Mouse (Mus musculus): Measurements from ENCODE around the gene Med13l. TPM values are rescaled to one million over a fixed set of nuclear protein-coding genes. Genes with fewer than 3 reads are reported as not detected.

Gene Med13l
- polyA plus RNA-seq, 1 experiment from 2014 or later = 12.2 TPM

GRCm38 (mm10) chr5:118561086-118561987 lies 858 bp downstream of the Med13l start:
- no peak for ATAC-seq (ENCODE audit: low read depth)
- Histone ChIP-seq H3K27me3 (ENCODE audit: control insufficient read depth, insufficient read depth, low read depth, low read length) (peaks cover 3% of the 10 kb centered on the region), H3K4me1 (ENCODE audit: control insufficient read depth, low read depth, low read length) (peaks cover 52% of the 10 kb centered on the region), H3K9ac (ENCODE audit: low read depth, low read length) (peak overlapping the region; percentile 98), H3K9me3 (replicated peaks; ENCODE audit: control insufficient read depth, low read length) (no peaks in the 10 kb centered on the region), H3K36me3 (ENCODE audit: control insufficient read depth, insufficient read depth) (no peaks in the 10 kb centered on the region; the same call in 1 of the 2 replicates), H3K27ac (ENCODE audit: low read length) (peak overlapping the region; percentile 96), H3K4me3 (ENCODE audit: low read depth, low read length) (peak overlapping the region; percentile 98), H3K4me2 (ENCODE audit: low read depth, low read length) (peak overlapping the region; percentile 86)
- under 1% methylated on average over 56 of the region's 59 CpGs for WGBS (ENCODE audit: insufficient replicate concordance)

GRCm38 (mm10) chr5:118562206-118562605 lies 1.7 kb downstream of the Med13l start:
- no peaks in the 10 kb centered on the region; the same call in 1 of the 2 replicates for H3K36me3 ChIP-seq (ENCODE audit: control insufficient read depth, insufficient read depth)
- peak overlapping the region; percentile 86 for H3K4me2 ChIP-seq (ENCODE audit: low read depth, low read length)
- ATAC-seq (ENCODE audit: low read depth) = no peak
- no peak overlapping the region for H3K27ac ChIP-seq (ENCODE audit: low read length)
- H3K4me3 ChIP-seq (ENCODE audit: low read depth, low read length) = peak overlapping the region; percentile 98
- peaks cover 50% of the 10 kb centered on the region for H3K4me1 ChIP-seq (ENCODE audit: control insufficient read depth, low read depth, low read length)
- H3K9ac ChIP-seq (ENCODE audit: low read depth, low read length) = peak overlapping the region; percentile 98
- H3K9me3 ChIP-seq (replicated peaks; ENCODE audit: control insufficient read depth, low read length) = no peaks in the 10 kb centered on the region
- 51% methylated on average over 3 of the region's 3 CpGs for WGBS (ENCODE audit: insufficient replicate concordance)
- H3K27me3 ChIP-seq (ENCODE audit: control insufficient read depth, insufficient read depth, low read depth, low read length) = no peaks in the 10 kb centered on the region; the same call in 1 of the 2 replicates

GRCm38 (mm10) chr5:118563590-118563989 lies 3.1 kb downstream of the Med13l start:
- H3K9ac ChIP-seq (ENCODE audit: low read depth, low read length) = peak overlapping the region; percentile 48
- no peaks in the 10 kb centered on the region for H3K27me3 ChIP-seq (ENCODE audit: control insufficient read depth, insufficient read depth, low read depth, low read length)
- H3K36me3 ChIP-seq (ENCODE audit: control insufficient read depth, insufficient read depth) = no peaks in the 10 kb centered on the region; the same call in 1 of the 2 replicates
- H3K9me3 ChIP-seq (replicated peaks; ENCODE audit: control insufficient read depth, low read length) = no peaks in the 10 kb centered on the region
- peaks cover 61% of the 10 kb centered on the region for H3K4me1 ChIP-seq (ENCODE audit: control insufficient read depth, low read depth, low read length)
- H3K27ac ChIP-seq (ENCODE audit: low read length) = peak overlapping the region; percentile 61; the same call in 1 of the 2 replicates
- H3K4me3 ChIP-seq (ENCODE audit: low read depth, low read length) = peak overlapping the region; percentile 38
- ATAC-seq (ENCODE audit: low read depth) = no peak
- H3K4me2 ChIP-seq (ENCODE audit: low read depth, low read length) = peak overlapping the region; percentile 86
- 27% methylated on average over 6 of the region's 6 CpGs for WGBS (ENCODE audit: insufficient replicate concordance)

- WGBS (ENCODE audit: insufficient replicate concordance) = 81% methylated on average over 7 of the region's 7 CpGs
- no peak for ATAC-seq (ENCODE audit: low read depth)
Observed at GRCm38 (mm10) chr5:118567395-118567794, 6.9 kb downstream of the Med13l start.

GRCm38 (mm10) chr5:118569017-118569416 lies 8.5 kb downstream of the Med13l start:
- Histone ChIP-seq H3K36me3 (ENCODE audit: control insufficient read depth, insufficient read depth) (no peaks in the 10 kb centered on the region), H3K4me2 (ENCODE audit: low read depth, low read length) (no peak overlapping the region), H3K27me3 (ENCODE audit: control insufficient read depth, insufficient read depth, low read depth, low read length) (no peaks in the 10 kb centered on the region), H3K9ac (ENCODE audit: low read depth, low read length) (no peak overlapping the region), H3K4me1 (ENCODE audit: control insufficient read depth, low read depth, low read length) (peaks cover 62% of the 10 kb centered on the region), H3K27ac (ENCODE audit: low read length) (no peak overlapping the region), H3K9me3 (replicated peaks; ENCODE audit: control insufficient read depth, low read length) (no peaks in the 10 kb centered on the region), H3K4me3 (ENCODE audit: low read depth, low read length) (no peak overlapping the region)
- WGBS (ENCODE audit: insufficient replicate concordance) = 62% methylated on average over 3 of the region's 3 CpGs
- ATAC-seq (ENCODE audit: low read depth) = no peak

More at GRCm38 (mm10) chr5:118567395-118567794, 6.9 kb downstream of the Med13l start:
- Histone ChIP-seq H3K4me2 (ENCODE audit: low read depth, low read length) (no peak overlapping the region), H3K27me3 (ENCODE audit: control insufficient read depth, insufficient read depth, low read depth, low read length) (no peaks in the 10 kb centered on the region), H3K4me3 (ENCODE audit: low read depth, low read length) (no peak overlapping the region), H3K9ac (ENCODE audit: low read depth, low read length) (no peak overlapping the region), H3K27ac (ENCODE audit: low read length) (no peak overlapping the region), H3K4me1 (ENCODE audit: control insufficient read depth, low read depth, low read length) (peaks cover 70% of the 10 kb centered on the region), H3K9me3 (replicated peaks; ENCODE audit: control insufficient read depth, low read length) (no peaks in the 10 kb centered on the region), H3K36me3 (ENCODE audit: control insufficient read depth, insufficient read depth) (no peaks in the 10 kb centered on the region; the same call in 1 of the 2 replicates)

- H3K4me1 ChIP-seq (ENCODE audit: control insufficient read depth, low read depth, low read length) = peaks cover 63% of the 10 kb centered on the region
- no peak overlapping the region for H3K9ac ChIP-seq (ENCODE audit: low read depth, low read length)
- no peaks in the 10 kb centered on the region for H3K9me3 ChIP-seq (replicated peaks; ENCODE audit: control insufficient read depth, low read length)
- H3K4me3 ChIP-seq (ENCODE audit: low read depth, low read length) = no peak overlapping the region
- H3K27ac ChIP-seq (ENCODE audit: low read length) = no peak overlapping the region
- no peak overlapping the region for H3K4me2 ChIP-seq (ENCODE audit: low read depth, low read length)
- no peak for ATAC-seq (ENCODE audit: low read depth)
- WGBS (ENCODE audit: insufficient replicate concordance) = 81% methylated on average over 20 of the region's 20 CpGs
- H3K36me3 ChIP-seq (ENCODE audit: control insufficient read depth, insufficient read depth) = no peaks in the 10 kb centered on the region
- H3K27me3 ChIP-seq (ENCODE audit: control insufficient read depth, insufficient read depth, low read depth, low read length) = no peaks in the 10 kb centered on the region
Observed at GRCm38 (mm10) chr5:118569606-118570580, 9.4 kb downstream of the Med13l start.

GRCm38 (mm10) chr5:118571504-118571903 lies 11.0 kb downstream of the Med13l start:
- ATAC-seq (ENCODE audit: low read depth) = peak; percentile 80
- Histone ChIP-seq H3K9ac (ENCODE audit: low read depth, low read length) (no peak overlapping the region), H3K27ac (ENCODE audit: low read length) (0 out of 2 replicates have a peak overlapping the region, but pooled peaks have one; percentile 15), H3K4me3 (ENCODE audit: low read depth, low read length) (no peak overlapping the region), H3K4me2 (ENCODE audit: low read depth, low read length) (no peak overlapping the region), H3K27me3 (ENCODE audit: control insufficient read depth, insufficient read depth, low read depth, low read length) (no peaks in the 10 kb centered on the region), H3K36me3 (ENCODE audit: control insufficient read depth, insufficient read depth) (no peaks in the 10 kb centered on the region), H3K9me3 (replicated peaks; ENCODE audit: control insufficient read depth, low read length) (no peaks in the 10 kb centered on the region), H3K4me1 (ENCODE audit: control insufficient read depth, low read depth, low read length) (peaks cover 55% of the 10 kb centered on the region)
- WGBS (ENCODE audit: insufficient replicate concordance) = 57% methylated on average over 4 of the region's 4 CpGs

GRCm38 (mm10) chr5:118574236-118574635 lies 13.8 kb downstream of the Med13l start:
- Histone ChIP-seq H3K9ac (ENCODE audit: low read depth, low read length) (no peak overlapping the region), H3K9me3 (replicated peaks; ENCODE audit: control insufficient read depth, low read length) (no peaks in the 10 kb centered on the region), H3K4me2 (ENCODE audit: low read depth, low read length) (no peak overlapping the region), H3K4me1 (ENCODE audit: control insufficient read depth, low read depth, low read length) (peaks cover 33% of the 10 kb centered on the region), H3K4me3 (ENCODE audit: low read depth, low read length) (no peak overlapping the region), H3K27ac (ENCODE audit: low read length) (no peak overlapping the region), H3K27me3 (ENCODE audit: control insufficient read depth, insufficient read depth, low read depth, low read length) (no peaks in the 10 kb centered on the region), H3K36me3 (ENCODE audit: control insufficient read depth, insufficient read depth) (no peaks in the 10 kb centered on the region)
- 31% methylated on average over 3 of the region's 3 CpGs for WGBS (ENCODE audit: insufficient replicate concordance)
- no peak for ATAC-seq (ENCODE audit: low read depth)
